Mouse (Mus musculus): ENCODE results near the gene Lrrc55.

DNA sequence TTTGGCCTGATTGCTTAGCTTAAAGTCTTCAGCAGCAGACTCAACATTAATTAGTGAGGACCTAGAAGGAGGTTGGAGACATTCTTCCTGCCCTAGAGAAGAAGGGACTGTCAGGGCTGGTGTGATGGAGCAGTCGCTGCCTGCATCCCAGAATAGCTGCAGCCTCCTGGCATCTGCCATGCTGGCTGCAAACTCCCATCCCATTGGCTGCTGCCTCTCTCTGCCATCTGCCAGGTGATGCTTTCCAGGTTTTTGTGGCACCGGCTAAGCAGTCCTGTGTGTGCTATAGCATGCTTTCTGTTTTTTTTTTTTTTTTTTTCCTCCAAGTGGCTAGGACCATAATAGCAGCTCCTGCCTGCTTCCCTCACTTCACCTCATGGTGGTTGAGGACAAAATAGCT lies 16.7 kb upstream of the Lrrc55 start:
- TF ChIP-seq CTCF (IDR thresholded peaks at IDR 0.05 in 2 of 3, conservative IDR thresholded peaks at IDR 0.05 in 1 of 3; ENCODE audit: control insufficient read depth in 1 of 3, insufficient read depth in 1 of 3, low read depth in 2 of 3, low read length in 3 of 3, poor library complexity in 1 of 3, severe bottlenecking in 1 of 3) (no peak), USF1 (IDR thresholded peaks at IDR 0.05; ENCODE audit: low read depth, low read length) (no peak), MAX (IDR thresholded peaks at IDR 0.05; ENCODE audit: low read length) (no peak), SMC3 (IDR thresholded peaks at IDR 0.05; ENCODE audit: low read depth, low read length) (no peak), POLR2A (IDR thresholded peaks at IDR 0.05; ENCODE audit: control insufficient read depth in 1 of 2, insufficient read depth in 1 of 2, low read depth in 1 of 2, low read length in 2 of 2, poor library complexity in 1 of 2) (no peak), POLR2AphosphoS2 (IDR thresholded peaks at IDR 0.05; ENCODE audit: low read length) (no peak), POLR2AphosphoS5 (IDR thresholded peaks at IDR 0.05; ENCODE audit: borderline replicate concordance, low read depth, low read length) (no peak), GATA1 (IDR thresholded peaks at IDR 0.05; ENCODE audit: low read depth, low read length) (no peak)
